Mouse (Mus musculus) cerebellum, postnatal 36 days (tissue): ENCODE data around the gene Kdm2a.

Experiments used
- DNase-seq, 2 experiments: peaks; one replicate each; pipeline ENCODE4 v3.0.0; 2021 to 2022; ENCODE audit warnings: mixed read lengths in 2 of 2

Gene Kdm2a

GRCm38 (mm10) chr19:4326881-4327280, 71.2 kb downstream of the Kdm2a start:
- DNase-seq = peak; percentile 48 to 67

- DNase-seq = no peak
These were observed 72.0 kb downstream of the Kdm2a start for GRCm38 (mm10) chr19:4326106-4326505.

GRCm38 (mm10) chr19:4322134-4322533, 76.0 kb downstream of the Kdm2a start:
- no peak for DNase-seq

- DNase-seq = no peak
These were observed 76.5 kb downstream of the Kdm2a start for GRCm38 (mm10) chr19:4321622-4322021.

- peak; percentile 57 to 62 for DNase-seq
These were observed 78.8 kb downstream of the Kdm2a start for GRCm38 (mm10) chr19:4319272-4319671.

- DNase-seq = no peak
These were observed 80.9 kb downstream of the Kdm2a start for GRCm38 (mm10) chr19:4317181-4317580.

- DNase-seq = peak; percentile 88 to 91
These were observed 82.7 kb downstream of the Kdm2a start for GRCm38 (mm10) chr19:4315223-4315944.

GRCm38 (mm10) chr19:4309776-4310185, 88.3 kb downstream of the Kdm2a start:
- DNase-seq = peak; percentile 63 to 69

GRCm38 (mm10) chr19:4309302-4309701, 88.8 kb downstream of the Kdm2a start:
- no peak for DNase-seq

GRCm38 (mm10) chr19:4306190-4306577, 91.9 kb downstream of the Kdm2a start, which contains the start of gene Grk2:
Grk2 (minus strand) TSS chr19:4306222.
- peak; percentile 85 to 90 for DNase-seq

- peak; percentile 59 to 64 for DNase-seq
These were observed 92.4 kb downstream of the Kdm2a start for GRCm38 (mm10) chr19:4305491-4306189.

GRCm38 (mm10) chr19:4304871-4305321, 93.2 kb downstream of the Kdm2a start:
- peak in 1 of 2 experiments; percentile 43 for DNase-seq

- peak in 1 of 2 experiments; percentile 42 for DNase-seq
These were observed 93.7 kb downstream of the Kdm2a start for GRCm38 (mm10) chr19:4304251-4304821.

- no peak for DNase-seq
These were observed 94.5 kb downstream of the Kdm2a start for GRCm38 (mm10) chr19:4303640-4303995.

GRCm38 (mm10) chr19:4302936-4303639, 95.0 kb downstream of the Kdm2a start:
- DNase-seq = peak; percentile 91

- DNase-seq = peak; percentile 39 to 40
These were observed 96.1 kb downstream of the Kdm2a start for GRCm38 (mm10) chr19:4301735-4302651.

- DNase-seq = no peak
These were observed 97.0 kb downstream of the Kdm2a start for GRCm38 (mm10) chr19:4300852-4301734.

- peak; percentile 39 to 41 for DNase-seq
These were observed 97.8 kb downstream of the Kdm2a start for GRCm38 (mm10) chr19:4300271-4300704.

- no peak for DNase-seq
These were observed 98.4 kb downstream of the Kdm2a start for GRCm38 (mm10) chr19:4299574-4300270.

GRCm38 (mm10) chr19:4299126-4299525, 99.0 kb downstream of the Kdm2a start:
- DNase-seq = no peak
